Mouse (Mus musculus) intestine, embryonic 15.5 days (tissue): ENCODE data around the gene Serpina3b. TPM values are rescaled to one million over a fixed set of nuclear protein-coding genes. Genes with fewer than 3 reads are reported as not detected.

ENCODE experiments used
- ATAC-seq: fragments of 200-750 bp; cut with Nextera tagmentation; 2 replicates; pipeline ENCODE4 v1.8.0; 2017; ENCODE audit warnings: moderate TSS enrichment, moderate library complexity
- H3K27ac ChIP-seq: fragments of 300-500 bp; sonication (generic); 2 replicates; pipeline ENCODE4 v1.5.1; 2015; ENCODE audit warnings: mild to moderate bottlenecking, inconsistent platforms
- H3K27me3 ChIP-seq: fragments of 300-500 bp; sonication (generic); replicated peaks from 2 replicates; pipeline ENCODE4 v1.6.1; 2015; ENCODE audit warnings: inconsistent platforms
- H3K36me3 ChIP-seq: fragments of 300-500 bp; sonication (generic); 2 replicates; pipeline ENCODE4 v1.6.1; 2015; ENCODE audit warnings: inconsistent platforms
- H3K4me1 ChIP-seq: fragments of 300-500 bp; sonication (generic); replicated peaks from 2 replicates; pipeline ENCODE4 v1.6.1; 2015; ENCODE audit warnings: inconsistent platforms
- H3K4me2 ChIP-seq: fragments of 300-500 bp; sonication (generic); replicated peaks from 2 replicates; pipeline ENCODE4 v1.6.1; 2015; ENCODE audit warnings: mild to moderate bottlenecking, inconsistent platforms
- H3K4me3 ChIP-seq: fragments of 300-500 bp; sonication (generic); replicated peaks from 2 replicates; pipeline ENCODE4 v1.5.1; 2015; ENCODE audit warnings: inconsistent platforms
- H3K9ac ChIP-seq: fragments of 300-500 bp; sonication (generic); 2 replicates; pipeline ENCODE4 v1.6.1; 2015; ENCODE audit warnings: inconsistent platforms
- H3K9me3 ChIP-seq: fragments of 300-500 bp; sonication (generic); 2 replicates; pipeline ENCODE4 v1.6.1; 2016; ENCODE audit warnings: inconsistent platforms
- WGBS: fragments of 180-500 bp; shearing (Covaris S2); methylation state at CpG from one replicate; pipeline ENCODE4 v1.1.7; 2015; 5-methylcytosine and 5-hydroxymethylcytosine counted together
- polyA plus RNA-seq: library from polyadenylated mRNA; unstranded; fragments of >200 nt; fragmentation: Nextera tagmentation; extraction: Ambion mirVana; gene quantifications from 2 replicates; pipeline ENCODE4 v1.2.1, GENCODE M21; 2015

Serpina3b gene
- polyA plus RNA-seq, 1 experiment from 2014 or later = not detected

- ATAC-seq = no peak
- no peak overlapping the region for H3K9ac ChIP-seq
- 75% methylated on average over 4 of the region's 4 CpGs for WGBS
- H3K4me2 ChIP-seq = no peak overlapping the region
- H3K9me3 ChIP-seq = no peaks in the 10 kb centered on the region
- no peak overlapping the region for H3K27ac ChIP-seq
- H3K36me3 ChIP-seq = no peaks in the 10 kb centered on the region
- H3K27me3 ChIP-seq = no peaks in the 10 kb centered on the region
- no peak overlapping the region for H3K4me3 ChIP-seq
- H3K4me1 ChIP-seq = no peaks in the 10 kb centered on the region
These were observed 57.2 kb downstream of the Serpina3b start for GRCm38 (mm10) chr12:104185046-104185445.

GRCm38 (mm10) chr12:104186041-104186581 is 58.3 kb downstream of the Serpina3b start:
- Histone ChIP-seq H3K4me2 (no peak overlapping the region), H3K9me3 (no peaks in the 10 kb centered on the region), H3K4me3 (no peak overlapping the region), H3K4me1 (no peaks in the 10 kb centered on the region), H3K27ac (no peak overlapping the region), H3K9ac (no peak overlapping the region), H3K36me3 (no peaks in the 10 kb centered on the region), H3K27me3 (no peaks in the 10 kb centered on the region)
- WGBS = 89% methylated on average over 3 of the region's 3 CpGs
- no peak for ATAC-seq

Other genes starting within 250 kb of the Serpina3b start
- 30.0 and 31.8 TPM in 2 replicates for gene Serpina1c, start 223.1 kb upstream of the Serpina3b start, polyA plus RNA-seq
- 25.6 and 27.7 TPM in 2 replicates for gene Serpina1e, start 169.0 kb upstream of the Serpina3b start, polyA plus RNA-seq
- 0.10 TPM in 1 of 2 replicates, not detected in the other for gene Serpina11, start 138.0 kb upstream of the Serpina3b start, polyA plus RNA-seq
- gene Serpina9, start 114.2 kb upstream of the Serpina3b start, polyA plus RNA-seq = not detected in 2 replicates
- not detected in 2 replicates for gene Serpina12, start 83.6 kb upstream of the Serpina3b start, polyA plus RNA-seq
- gene Serpina5, start 26.9 kb upstream of the Serpina3b start, polyA plus RNA-seq = not detected in 2 replicates
- not detected in 2 replicates for gene Serpina3a, start 15.3 kb upstream of the Serpina3b start, polyA plus RNA-seq
- not detected in 2 replicates for gene Serpina3c, start 25.9 kb downstream of the Serpina3b start, polyA plus RNA-seq
- gene Serpina3f, start 86.5 kb downstream of the Serpina3b start, polyA plus RNA-seq = 0.32 and 0.44 TPM in 2 replicates
- gene Serpina3g, start 108.2 kb downstream of the Serpina3b start, polyA plus RNA-seq = 4.9 and 5.0 TPM in 2 replicates
- gene Serpina3i, start 135.1 kb downstream of the Serpina3b start, polyA plus RNA-seq = 0.16 TPM in 1 of 2 replicates, not detected in the other
- not detected in 2 replicates for gene Serpina3j, start 186.6 kb downstream of the Serpina3b start, polyA plus RNA-seq
- gene Serpina3k, start 210.5 kb downstream of the Serpina3b start, polyA plus RNA-seq = not detected in 2 replicates
- not detected in 2 replicates for gene Serpina3m, start 210.5 kb downstream of the Serpina3b start, polyA plus RNA-seq